Mouse (Mus musculus): Measurements from ENCODE around the gene Retreg1. TPM values are rescaled to one million over a fixed set of nuclear protein-coding genes. Genes with fewer than 3 reads are reported as not detected.

The Retreg1 gene
- total RNA-seq, 2 experiments from 2014 or later = 26.1 to 38.4 TPM

- no peak for DNase-seq
Measured at GRCm38 (mm10) chr15:25830426-25830825, 12.6 kb upstream of the Retreg1 start.

- DNase-seq = no peak
Measured at GRCm38 (mm10) chr15:25834282-25834681, 8.7 kb upstream of the Retreg1 start.

DNA sequence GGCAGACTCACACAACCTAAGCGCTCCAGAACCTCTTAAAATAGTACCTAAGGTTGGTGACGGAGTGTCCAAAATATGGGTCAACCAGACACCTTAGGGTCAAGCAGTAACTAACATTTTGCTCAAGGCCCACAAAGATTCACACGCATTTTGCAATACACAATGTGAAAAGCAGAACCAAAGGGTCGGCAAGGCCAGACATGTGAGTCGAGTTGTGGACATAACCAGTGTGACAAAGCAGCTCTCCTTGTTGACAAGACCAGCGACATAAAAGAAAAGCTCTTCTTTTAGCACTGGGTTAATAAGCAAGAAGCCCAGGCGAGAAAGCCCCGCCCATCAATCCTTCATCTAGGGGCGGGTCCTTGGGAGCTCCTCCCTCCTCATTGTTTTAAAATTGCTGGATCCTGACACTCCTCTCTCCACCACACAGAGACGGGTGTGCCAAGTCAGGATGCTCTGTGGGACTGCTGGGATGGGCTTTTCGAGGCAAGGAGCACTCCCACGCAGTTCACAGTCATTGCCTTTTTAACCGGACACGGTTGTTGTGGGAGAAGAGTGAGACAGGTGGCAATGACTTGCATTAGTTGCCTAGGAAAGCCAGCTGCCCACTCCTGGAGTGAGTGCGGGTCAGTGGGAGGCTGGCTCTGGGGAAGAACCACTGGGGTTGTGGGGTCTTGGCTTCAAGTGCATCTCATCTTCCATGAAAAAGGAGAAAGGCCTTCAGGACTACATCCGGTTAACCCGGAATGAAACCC lies 7.9 kb upstream of the Retreg1 start:
- DNase-seq = no peak

- no peak for DNase-seq
Measured at GRCm38 (mm10) chr15:25842462-25843085, 406 bp upstream of the Retreg1 start.

GRCm38 (mm10) chr15:25844013-25844570 lies 1.1 kb downstream of the Retreg1 start:
- no peak for DNase-seq

DNA sequence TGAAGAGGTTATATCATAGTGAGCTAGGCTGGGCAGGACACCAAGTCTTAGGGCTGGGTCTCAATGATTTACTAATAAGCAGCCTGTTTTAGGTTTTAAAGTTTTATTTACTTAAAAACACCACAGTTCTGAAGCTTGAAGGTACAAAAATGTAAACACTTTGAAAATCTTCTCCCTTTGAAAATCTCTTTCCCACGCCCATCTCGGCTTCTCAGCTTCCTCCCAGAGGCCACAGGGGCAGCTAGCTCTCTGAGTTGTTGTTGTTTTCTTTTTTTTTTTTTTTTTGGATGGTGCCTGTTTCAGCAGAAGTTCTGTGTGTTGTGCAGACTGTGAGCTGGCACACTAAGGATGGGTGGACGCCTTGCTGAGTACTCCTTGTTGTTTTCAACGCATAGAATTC lies 1.8 kb downstream of the Retreg1 start:
- no peak for DNase-seq

GRCm38 (mm10) chr15:25847576-25848168 lies 4.7 kb downstream of the Retreg1 start:
- no peak for DNase-seq

DNA sequence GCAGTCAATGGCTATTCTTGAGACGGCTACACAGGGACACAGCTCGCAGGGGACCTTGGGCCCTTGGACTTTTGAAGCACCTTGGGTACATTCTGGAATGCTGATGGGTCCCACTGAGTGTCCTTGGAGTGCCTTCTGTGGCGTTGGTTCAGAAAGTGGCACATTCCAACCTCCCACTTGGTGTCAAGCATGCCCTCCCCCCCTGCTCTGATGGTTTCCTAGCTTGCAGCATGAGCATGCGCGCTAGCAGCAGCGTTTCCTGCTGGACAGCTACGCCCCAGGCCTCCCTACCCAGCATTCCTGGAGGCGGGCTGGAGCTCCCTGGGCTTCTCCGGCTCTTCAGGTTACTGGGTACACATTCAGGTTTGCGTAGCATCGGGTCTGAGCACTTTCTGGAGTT lies 7.6 kb downstream of the Retreg1 start:
- no peak for DNase-seq

- no peak for DNase-seq
Measured at GRCm38 (mm10) chr15:25854270-25854904, 11.4 kb downstream of the Retreg1 start.

- DNase-seq = no peak
Measured at GRCm38 (mm10) chr15:25858611-25859058, 15.7 kb downstream of the Retreg1 start.

GRCm38 (mm10) chr15:25859469-25859868 lies 16.5 kb downstream of the Retreg1 start:
- no peak for DNase-seq

DNA sequence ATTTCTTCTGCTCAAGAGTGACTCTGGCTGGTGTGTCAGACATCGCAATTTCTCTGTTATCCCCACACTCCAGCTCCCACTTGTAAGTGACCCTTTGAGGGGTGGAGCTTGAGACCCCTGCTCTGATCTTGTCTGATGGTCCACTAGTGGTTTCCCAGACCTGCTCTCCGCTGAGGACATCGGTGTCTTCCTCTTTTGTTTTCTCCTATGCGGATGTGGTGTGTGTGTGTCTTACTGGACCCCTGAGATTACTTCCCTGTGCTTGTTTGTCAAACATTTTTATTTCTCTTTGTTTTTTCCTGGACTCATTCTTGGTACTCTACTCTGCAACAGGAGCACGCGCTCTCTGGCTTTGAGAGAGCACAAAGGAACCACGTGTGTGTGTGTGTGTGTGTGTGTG lies 18.9 kb downstream of the Retreg1 start:
- DNase-seq = no peak

GRCm38 (mm10) chr15:25865605-25866004 lies 22.6 kb downstream of the Retreg1 start:
- DNase-seq = no peak

- DNase-seq = peak; percentile 19
Measured at GRCm38 (mm10) chr15:25866106-25866505, 23.1 kb downstream of the Retreg1 start.

GRCm38 (mm10) chr15:25869129-25869528 lies 26.1 kb downstream of the Retreg1 start:
- no peak for DNase-seq

GRCm38 (mm10) chr15:25871470-25871869 lies 28.5 kb downstream of the Retreg1 start:
- no peak for DNase-seq

DNA sequence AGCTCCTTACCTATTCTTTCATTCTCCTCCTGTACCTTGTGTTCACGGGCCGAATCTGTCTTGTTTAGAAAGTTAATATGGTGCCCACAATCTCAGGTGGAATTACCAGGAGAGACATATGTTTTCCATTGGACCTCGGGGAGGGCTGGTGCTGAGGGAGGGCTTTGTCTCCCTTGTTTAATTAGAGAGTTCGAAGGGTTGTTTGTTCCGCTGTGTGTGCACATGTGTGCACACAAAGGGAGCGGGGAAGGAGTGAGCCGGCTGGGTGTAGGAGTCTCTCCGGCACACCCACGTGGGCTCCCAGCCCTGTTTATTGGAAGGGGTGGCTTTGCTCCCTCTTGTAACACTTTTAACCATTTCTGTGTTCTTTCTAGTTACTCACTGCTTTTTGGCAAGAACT lies 29.1 kb downstream of the Retreg1 start:
- no peak for DNase-seq

DNA sequence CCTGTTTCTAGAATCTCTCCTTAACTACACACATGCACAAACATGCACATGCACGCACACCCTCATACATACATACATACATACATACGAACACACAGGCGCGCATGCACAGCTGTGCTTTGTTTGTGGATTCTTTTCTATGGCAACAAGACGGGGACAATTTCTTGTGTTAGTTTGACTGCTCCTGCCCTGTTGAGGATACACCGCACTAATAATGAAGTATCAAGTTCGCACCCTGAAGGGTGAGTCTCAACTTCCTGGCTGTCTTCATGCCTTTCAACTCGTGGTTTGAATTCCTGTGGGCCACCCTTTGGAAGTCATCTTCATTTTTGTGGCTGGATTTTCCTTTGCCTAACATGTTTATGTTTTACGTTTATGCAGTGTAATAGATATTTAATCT lies 29.7 kb downstream of the Retreg1 start:
- no peak for DNase-seq

DNA sequence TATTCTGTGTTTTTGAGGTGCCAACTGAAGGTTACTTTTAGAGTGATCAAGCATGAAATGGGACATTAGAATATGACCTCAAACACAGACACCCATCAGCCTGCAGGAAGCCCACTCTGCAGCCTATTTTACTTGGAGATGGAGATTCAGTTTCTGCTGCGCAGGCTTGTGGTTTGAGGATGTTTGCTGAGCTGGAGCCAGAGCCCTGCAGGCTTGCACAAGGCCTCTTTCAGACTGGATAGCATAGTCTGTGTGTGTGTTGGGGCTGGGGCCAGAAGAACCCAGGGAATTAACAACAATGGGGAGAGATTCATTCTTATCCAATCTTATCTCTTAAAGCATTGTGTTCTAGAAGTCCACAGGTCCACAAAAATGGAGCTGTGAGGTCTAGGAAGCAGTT lies 30.6 kb downstream of the Retreg1 start:
- no peak for DNase-seq

- no peak for DNase-seq
Measured at GRCm38 (mm10) chr15:25876601-25877161, 33.7 kb downstream of the Retreg1 start.

DNA sequence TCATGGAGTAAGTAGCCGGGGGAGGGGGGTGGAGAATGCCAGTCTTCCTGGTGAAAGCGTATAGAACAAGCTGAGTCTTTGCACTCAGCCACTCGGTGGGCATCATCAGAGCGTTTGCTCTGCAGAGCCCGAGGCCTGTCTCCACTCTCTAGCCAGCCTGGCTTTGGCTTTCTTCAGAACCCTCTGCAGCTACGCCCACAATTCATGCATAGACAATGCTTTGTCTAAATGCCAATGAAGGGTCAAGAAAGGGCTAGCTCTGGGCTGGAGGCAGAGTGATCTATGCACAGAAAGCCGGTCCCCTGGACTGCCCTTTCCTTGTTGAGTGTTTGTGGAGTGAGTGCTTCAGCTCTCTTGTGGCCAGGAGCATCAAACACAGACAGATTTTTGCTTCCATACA lies 34.8 kb downstream of the Retreg1 start:
- DNase-seq = no peak

GRCm38 (mm10) chr15:25879229-25879628 lies 36.2 kb downstream of the Retreg1 start:
- DNase-seq = no peak

Measured in adrenal gland, postnatal 10 days (tissue).